Mouse (Mus musculus) kidney, adult 8-10 months (tissue): ENCODE data around the gene Ddx21.

Source experiments
- DNase-seq, 2 experiments: peaks; one replicate each; pipeline ENCODE4 v3.0.0; 2022

Gene Ddx21

GRCm38 (mm10) chr10:62568861-62569260 lies 33.2 kb downstream of the Ddx21 start:
- DNase-seq: no peak

- DNase-seq: no peak
Observed at GRCm38 (mm10) chr10:62557736-62558135, 44.3 kb downstream of the Ddx21 start.

- DNase-seq: no peak
Observed at GRCm38 (mm10) chr10:62556558-62556901, 45.6 kb downstream of the Ddx21 start.

- DNase-seq: no peak
Observed at GRCm38 (mm10) chr10:62555705-62556557, 46.1 kb downstream of the Ddx21 start.

- no peak for DNase-seq
Observed at GRCm38 (mm10) chr10:62553611-62554091, 48.4 kb downstream of the Ddx21 start.

GRCm38 (mm10) chr10:62550787-62551300 lies 51.2 kb downstream of the Ddx21 start:
- no peak for DNase-seq

- DNase-seq: peak; percentile 42 to 79
Observed at GRCm38 (mm10) chr10:62549523-62550166, 52.4 kb downstream of the Ddx21 start.

GRCm38 (mm10) chr10:62546441-62546840 lies 55.6 kb downstream of the Ddx21 start:
- peak; percentile 60 to 61 for DNase-seq

- no peak for DNase-seq
Observed at GRCm38 (mm10) chr10:62545759-62546158, 56.3 kb downstream of the Ddx21 start.

GRCm38 (mm10) chr10:62544316-62544715 lies 57.8 kb downstream of the Ddx21 start:
- DNase-seq: no peak

GRCm38 (mm10) chr10:62543399-62543808 lies 58.7 kb downstream of the Ddx21 start:
- DNase-seq: peak in 1 of 2 experiments; percentile 21

GRCm38 (mm10) chr10:62542928-62543327 lies 59.2 kb downstream of the Ddx21 start:
- no peak for DNase-seq

GRCm38 (mm10) chr10:62542507-62542906 lies 59.6 kb downstream of the Ddx21 start:
- DNase-seq: no peak

GRCm38 (mm10) chr10:62541499-62541898 lies 60.6 kb downstream of the Ddx21 start:
- DNase-seq: no peak

GRCm38 (mm10) chr10:62540800-62541199 lies 61.3 kb downstream of the Ddx21 start:
- DNase-seq: no peak

GRCm38 (mm10) chr10:62534509-62534908 lies 67.6 kb downstream of the Ddx21 start:
- no peak for DNase-seq

GRCm38 (mm10) chr10:62532832-62533231 lies 69.2 kb downstream of the Ddx21 start:
- DNase-seq: no peak
